Mouse (Mus musculus) E14TG2a.4 (cell line): ENCODE data around the gene Dgkd.

Experiments
- H3K27me3 ChIP-seq: 2 replicates; pipeline ENCODE4 v1.6.1; 2014; ENCODE audit warnings: low read length, control low read depth; ENCODE audit not compliant: insufficient read depth
- H3K36me3 ChIP-seq: 2 replicates; pipeline ENCODE4 v1.6.1; 2014; ENCODE audit warnings: low read length, control low read depth; ENCODE audit not compliant: insufficient read depth
- H3K4me1 ChIP-seq: replicated peaks from 2 replicates; pipeline ENCODE4 v1.6.1; 2014; ENCODE audit warnings: low read depth, low read length, control low read depth
- H3K4me3 ChIP-seq: replicated peaks from 2 replicates; pipeline ENCODE4 v1.5.1; 2014; ENCODE audit warnings: mild to moderate bottlenecking, low read length
- H3K9me3 ChIP-seq: 2 replicates; pipeline ENCODE4 v1.6.1; 2014; ENCODE audit warnings: low read length, control low read depth
- CTCF ChIP-seq: conservative IDR thresholded peaks from 2 replicates; pipeline ENCODE4 v1.5.1; 2014; ENCODE audit warnings: low read length
- NANOG ChIP-seq: IDR thresholded peaks from 2 replicates; pipeline ENCODE4 v1.6.1; 2014; ENCODE audit warnings: borderline replicate concordance, low read length, mixed read lengths
- POU5F1 ChIP-seq: IDR thresholded peaks from 2 replicates; pipeline ENCODE4 v1.6.1; 2014; ENCODE audit warnings: low read length, borderline replicate concordance

Dgkd gene

GRCm38 (mm10) chr1:87922666-87923065 lies 69.6 kb downstream of the Dgkd start:
- peaks cover 97% of the 10 kb centered on the region for H3K36me3 ChIP-seq
- no peaks in the 10 kb centered on the region for H3K27me3 ChIP-seq
- no peak for TF ChIP-seq NANOG
- no peak for TF ChIP-seq CTCF
- TF ChIP-seq POU5F1 = no peak
- no peaks in the 10 kb centered on the region for H3K9me3 ChIP-seq
- no peaks in the 10 kb centered on the region for H3K4me1 ChIP-seq
- no peak overlapping the region for H3K4me3 ChIP-seq

GRCm38 (mm10) chr1:87924888-87925287 lies 71.8 kb downstream of the Dgkd start:
- TF ChIP-seq NANOG (no peak), POU5F1 (no peak), CTCF (no peak)
- H3K36me3 ChIP-seq = peaks cover 97% of the 10 kb centered on the region
- H3K4me1 ChIP-seq = no peaks in the 10 kb centered on the region
- H3K9me3 ChIP-seq = no peaks in the 10 kb centered on the region
- H3K4me3 ChIP-seq = no peak overlapping the region
- no peaks in the 10 kb centered on the region for H3K27me3 ChIP-seq

GRCm38 (mm10) chr1:87929730-87930129 lies 76.6 kb downstream of the Dgkd start:
- Histone ChIP-seq H3K4me3 (no peak overlapping the region), H3K4me1 (no peaks in the 10 kb centered on the region), H3K27me3 (no peaks in the 10 kb centered on the region), H3K9me3 (no peaks in the 10 kb centered on the region), H3K36me3 (peaks cover 98% of the 10 kb centered on the region)
- TF ChIP-seq CTCF = no peak
- no peak for TF ChIP-seq NANOG
- no peak for TF ChIP-seq POU5F1

GRCm38 (mm10) chr1:87933051-87933450 lies 80.0 kb downstream of the Dgkd start:
- Histone ChIP-seq H3K27me3 (no peaks in the 10 kb centered on the region), H3K4me3 (no peak overlapping the region), H3K4me1 (peaks cover 3% of the 10 kb centered on the region; the same call in 1 of the 2 replicates), H3K36me3 (peaks cover 98% of the 10 kb centered on the region), H3K9me3 (no peaks in the 10 kb centered on the region)
- no peak for TF ChIP-seq POU5F1
- no peak for TF ChIP-seq CTCF
- TF ChIP-seq NANOG = no peak

GRCm38 (mm10) chr1:87935095-87935494 lies 82.0 kb downstream of the Dgkd start:
- no peak overlapping the region for H3K4me3 ChIP-seq
- no peaks in the 10 kb centered on the region for H3K9me3 ChIP-seq
- H3K4me1 ChIP-seq = peaks cover 3% of the 10 kb centered on the region; the same call in 1 of the 2 replicates
- peaks cover 98% of the 10 kb centered on the region for H3K36me3 ChIP-seq
- H3K27me3 ChIP-seq = no peaks in the 10 kb centered on the region
- TF ChIP-seq CTCF (no peak), NANOG (no peak), POU5F1 (no peak)

GRCm38 (mm10) chr1:87935546-87935945 lies 82.5 kb downstream of the Dgkd start:
- Histone ChIP-seq H3K9me3 (no peaks in the 10 kb centered on the region), H3K27me3 (no peaks in the 10 kb centered on the region), H3K4me3 (no peak overlapping the region), H3K4me1 (peaks cover 3% of the 10 kb centered on the region; the same call in 1 of the 2 replicates), H3K36me3 (peaks cover 98% of the 10 kb centered on the region)
- TF ChIP-seq CTCF (no peak), NANOG (no peak), POU5F1 (no peak)

- H3K36me3 ChIP-seq = peaks cover 98% of the 10 kb centered on the region
- peaks cover 3% of the 10 kb centered on the region; the same call in 1 of the 2 replicates for H3K4me1 ChIP-seq
- H3K27me3 ChIP-seq = no peaks in the 10 kb centered on the region
- no peaks in the 10 kb centered on the region for H3K9me3 ChIP-seq
- TF ChIP-seq NANOG (no peak), POU5F1 (no peak), CTCF (no peak)
- H3K4me3 ChIP-seq = no peak overlapping the region
Measured at GRCm38 (mm10) chr1:87936075-87936474, 83.0 kb downstream of the Dgkd start.

- Histone ChIP-seq H3K4me1 (peaks cover 3% of the 10 kb centered on the region; the same call in 1 of the 2 replicates), H3K9me3 (no peaks in the 10 kb centered on the region), H3K36me3 (peaks cover 98% of the 10 kb centered on the region), H3K27me3 (no peaks in the 10 kb centered on the region), H3K4me3 (no peak overlapping the region)
- TF ChIP-seq NANOG (no peak), CTCF (peak; percentile 39)
Measured at GRCm38 (mm10) chr1:87936516-87936915, 83.4 kb downstream of the Dgkd start.

- Histone ChIP-seq H3K9me3 (no peaks in the 10 kb centered on the region), H3K4me1 (peaks cover under 1% of the 10 kb centered on the region; the same call in 1 of the 2 replicates), H3K4me3 (no peak overlapping the region), H3K36me3 (peaks cover 100% of the 10 kb centered on the region), H3K27me3 (no peaks in the 10 kb centered on the region)
- TF ChIP-seq NANOG (no peak), POU5F1 (no peak), CTCF (no peak)
Measured at GRCm38 (mm10) chr1:87941765-87942164, 88.7 kb downstream of the Dgkd start.
